Mouse (Mus musculus) G1E (cell line): Measurements from ENCODE around the gene B4galnt1.

Source experiments
- CTCF ChIP-seq: IDR thresholded peaks from 2 replicates; pipeline ENCODE4 v1.5.1; 2012; ENCODE audit warnings: low read depth, low read length, inconsistent platforms, mixed read lengths
- GATA1 ChIP-seq: IDR thresholded peaks from 2 replicates; pipeline ENCODE4 v1.6.1; 2012; ENCODE audit warnings: borderline replicate concordance, low read length, inconsistent platforms, mixed read lengths
- POLR2AphosphoS5 ChIP-seq: IDR thresholded peaks from 2 replicates; pipeline ENCODE4 v1.6.1; 2012; ENCODE audit warnings: low read depth, low read length, inconsistent platforms; ENCODE audit not compliant: insufficient replicate concordance

GRCm38 (mm10) chr10:127189116-127189650, 24.2 kb downstream of the B4galnt1 start:
- TF ChIP-seq CTCF: no peak
- TF ChIP-seq GATA1: no peak
- TF ChIP-seq POLR2AphosphoS5: no peak
